Mouse (Mus musculus): Measurements from ENCODE around the gene Ncor1. TPM values are rescaled to one million over a fixed set of nuclear protein-coding genes. Genes with fewer than 3 reads are reported as not detected.

Ncor1 gene
- total RNA-seq, 2 experiments from 2014 or later = 300 to 303 TPM

- no peak for TF ChIP-seq CTCF (conservative IDR thresholded peaks at IDR 0.05)
- no peak for DNase-seq (ENCODE audit: low spot score in 2 of 2)
Observed at GRCm38 (mm10) chr11:62268381-62268780, 190.0 kb downstream of the Ncor1 start.

GRCm38 (mm10) chr11:62266466-62267214 is 191.7 kb downstream of the Ncor1 start:
- no peak for DNase-seq (ENCODE audit: low spot score in 2 of 2)
- Histone ChIP-seq H3K4me3 (no peak overlapping the region), H3K27ac (no peak overlapping the region)
- TF ChIP-seq CTCF (conservative IDR thresholded peaks at IDR 0.05) = no peak

More at GRCm38 (mm10) chr11:62268381-62268780, 190.0 kb downstream of the Ncor1 start:
- Histone ChIP-seq H3K27ac (no peak overlapping the region), H3K4me3 (no peak overlapping the region)

Other genes with a start within 250 kb of the Ncor1 start
- gene Adora2b, start 209.6 kb downstream of the Ncor1 start, total RNA-seq (2021) = 1 to 10 TPM; 6.5 to 7.1 TPM
- gene Zswim7, start 177.2 kb downstream of the Ncor1 start, total RNA-seq (2021) = 10 to 100 TPM; 12.1 to 13.1 TPM
- 10 to 100 TPM; 87.3 to 91.7 TPM for gene Ttc19, start 177.1 kb downstream of the Ncor1 start, total RNA-seq (2021)
- 1 to 10 TPM; 7.3 to 8.7 TPM for gene Pigl, start 81 bp downstream of the Ncor1 start, total RNA-seq (2021)
- gene Cenpv, start 80.7 kb upstream of the Ncor1 start, total RNA-seq (2021) = 10 to 100 TPM; 36.3 to 43.2 TPM
- 1,000 to 10,000 TPM; 1,708 to 1,866 TPM for gene Ubb, start 92.6 kb upstream of the Ncor1 start, total RNA-seq (2021)
- 10 to 100 TPM; 12.8 to 14.0 TPM for gene Trpv2, start 115.9 kb upstream of the Ncor1 start, total RNA-seq (2021)
- 1 to 10 TPM; 7.3 to 7.6 TPM for gene Lrrc75a, start 190.0 kb upstream of the Ncor1 start, total RNA-seq (2021)
- 10 to 100 TPM; 15.8 to 16.5 TPM for gene Mmgt2, start 190.1 kb upstream of the Ncor1 start, total RNA-seq (2021)

Data from layer of hippocampus, adult 2 months (tissue).